Mouse (Mus musculus): ENCODE data around the gene Tmc7. TPM values are rescaled to one million over a fixed set of nuclear protein-coding genes. Genes with fewer than 3 reads are reported as not detected.

The Tmc7 gene
- polyA plus RNA-seq, 1 experiment from 2014 or later: 6.2 TPM

Other genes starting within 250 kb of the Tmc7 start
- gene Syt17, start 136.5 kb downstream of the Tmc7 start, polyA plus RNA-seq (2015; fragmentation: Nextera tagmentation; extraction: Ambion mirVana): 23.7 and 24.3 TPM in 2 replicates
- gene Itpripl2, start 92.8 kb downstream of the Tmc7 start, polyA plus RNA-seq (2015; fragmentation: Nextera tagmentation; extraction: Ambion mirVana): 1.2 and 1.5 TPM in 2 replicates
- gene Coq7, start 51.4 kb downstream of the Tmc7 start, polyA plus RNA-seq (2015; fragmentation: Nextera tagmentation; extraction: Ambion mirVana): 107 and 113 TPM in 2 replicates
- 0.33 and 1.8 TPM in 2 replicates for gene Tmc5, start 12.6 kb upstream of the Tmc7 start, polyA plus RNA-seq (2015; fragmentation: Nextera tagmentation; extraction: Ambion mirVana)
- 210 and 240 TPM in 2 replicates for gene Gde1, start 121.0 kb upstream of the Tmc7 start, polyA plus RNA-seq (2015; fragmentation: Nextera tagmentation; extraction: Ambion mirVana)
- gene Ccp110, start 127.8 kb upstream of the Tmc7 start, polyA plus RNA-seq (2015; fragmentation: Nextera tagmentation; extraction: Ambion mirVana): 24.4 and 29.3 TPM in 2 replicates
- gene Vps35l, start 155.5 kb upstream of the Tmc7 start, polyA plus RNA-seq (2015; fragmentation: Nextera tagmentation; extraction: Ambion mirVana): 83.2 and 91.9 TPM in 2 replicates